Mouse (Mus musculus): ENCODE measurements around the gene Tsfm. TPM values are rescaled to one million over a fixed set of nuclear protein-coding genes. Genes with fewer than 3 reads are reported as not detected.
"Not testable (repeated sequence)": the region's sequence is repeated elsewhere in the genome, so short reads cannot be mapped to it uniquely, and the experiment has no call there.

The Tsfm gene
- polyA plus RNA-seq, 1 experiment from 2014 or later, result 86.6 TPM

DNA sequence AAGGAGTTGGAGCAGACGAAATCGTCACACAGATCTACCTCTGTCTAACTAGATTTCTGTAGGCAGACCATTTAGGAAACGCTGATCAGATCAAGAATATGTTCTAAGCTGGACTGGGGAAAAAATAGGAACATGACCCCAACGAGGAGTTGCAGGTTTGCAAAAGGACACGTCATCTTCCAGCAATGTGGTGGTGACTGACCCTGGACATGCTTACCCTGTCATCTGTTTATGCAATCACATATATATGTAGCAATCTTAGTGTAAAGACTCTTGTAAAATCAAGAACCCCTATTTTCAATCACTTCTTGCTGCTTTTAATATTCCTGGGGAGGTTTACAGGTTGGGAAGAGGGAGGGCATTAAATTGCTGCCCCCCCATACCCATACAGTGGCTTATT, 31.9 kb upstream of the Tsfm start:
- H3K4me3 ChIP-seq, result no peak overlapping the region
- no peaks in the 10 kb centered on the region for H3K9me3 ChIP-seq
- H3K27ac ChIP-seq (replicated peaks), result no peak overlapping the region
- H3K36me3 ChIP-seq, result peaks cover 30% of the 10 kb centered on the region
- WGBS, result 61% methylated on average over 5 of the region's 5 CpGs
- H3K4me2 ChIP-seq, result peak overlapping the region; percentile 69
- ATAC-seq (ENCODE audit: extremely low read depth, insufficient number of reproducible peaks, low FRiP score, low TSS enrichment), result no peak
- H3K4me1 ChIP-seq, result peaks cover 52% of the 10 kb centered on the region
- peaks cover 50% of the 10 kb centered on the region for H3K27me3 ChIP-seq (replicated peaks)
- H3K9ac ChIP-seq, result no peak overlapping the region

DNA sequence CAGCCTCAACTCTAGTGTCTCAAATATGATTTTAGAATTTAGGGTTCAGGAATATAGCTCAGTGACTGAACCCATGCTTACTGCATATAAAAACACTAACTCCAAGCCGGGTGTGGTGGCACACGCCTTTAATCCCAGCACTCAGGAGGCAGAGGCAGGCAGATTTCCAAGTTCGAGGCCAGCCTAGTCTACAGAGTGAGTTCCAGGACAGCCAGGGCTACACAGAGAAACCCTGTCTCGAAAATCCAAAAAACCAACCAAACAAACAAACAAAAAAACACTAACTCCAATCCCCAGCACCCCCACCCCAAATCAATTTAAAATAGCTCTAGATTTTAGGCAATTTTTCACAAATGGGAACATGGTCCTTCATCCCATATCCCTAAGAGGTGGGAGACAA, 31.5 kb upstream of the Tsfm start:
- not testable (repeated sequence) for H3K9me3 ChIP-seq; ATAC-seq (ENCODE audit: extremely low read depth, insufficient number of reproducible peaks, low FRiP score, low TSS enrichment); H3K9ac ChIP-seq; H3K27ac ChIP-seq (replicated peaks); H3K4me3 ChIP-seq; H3K4me2 ChIP-seq
- Histone ChIP-seq H3K27me3 (replicated peaks) (peaks cover 54% of the 10 kb centered on the region), H3K36me3 (peaks cover 26% of the 10 kb centered on the region), H3K4me1 (peaks cover 52% of the 10 kb centered on the region)
- WGBS, result 83% methylated on average over 4 of the region's 4 CpGs

DNA sequence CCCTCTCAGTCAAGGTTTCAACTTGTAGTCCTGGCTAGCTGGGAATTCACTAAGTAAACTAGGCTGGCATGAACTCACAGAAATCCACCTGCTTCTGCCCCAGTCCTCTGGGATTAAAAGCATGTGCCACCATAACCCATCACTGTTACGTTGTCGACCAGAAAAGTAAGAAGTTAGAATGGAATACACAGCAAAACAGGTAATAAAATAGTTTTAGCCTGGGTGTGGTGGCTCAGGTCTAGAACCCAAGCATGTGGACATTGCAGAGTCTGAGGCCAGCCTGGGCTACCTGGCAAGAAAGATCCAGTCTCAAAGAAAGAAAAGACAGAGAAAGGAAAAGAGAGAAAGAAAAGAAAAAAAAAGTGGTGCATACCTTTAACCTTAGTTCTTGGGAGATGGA, 30.9 kb upstream of the Tsfm start:
- H3K9me3 ChIP-seq, result no peaks in the 10 kb centered on the region
- no peak for ATAC-seq (ENCODE audit: extremely low read depth, insufficient number of reproducible peaks, low FRiP score, low TSS enrichment)
- 66% methylated on average over 2 of the region's 2 CpGs for WGBS

DNA sequence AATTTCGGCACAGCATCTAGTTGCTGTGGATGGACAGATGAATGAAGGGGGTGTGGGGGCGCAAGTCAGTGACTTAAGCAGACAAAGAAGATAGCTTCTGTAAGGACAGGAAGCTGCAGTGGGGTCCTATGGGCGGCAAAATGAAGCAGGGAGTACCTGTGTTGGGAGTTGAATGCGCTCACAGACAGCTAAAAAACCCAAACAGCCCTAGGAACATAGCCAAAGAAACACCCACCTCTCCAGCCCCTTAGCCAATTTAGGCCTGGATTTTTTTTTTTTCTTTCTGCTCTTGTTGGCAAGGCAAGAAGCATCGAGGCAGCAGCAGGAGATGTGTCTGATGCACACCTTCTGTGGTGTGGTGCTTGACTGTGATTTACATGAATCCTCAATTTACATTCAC, 30.4 kb upstream of the Tsfm start:
- peaks cover 22% of the 10 kb centered on the region for H3K36me3 ChIP-seq
- no peaks in the 10 kb centered on the region for H3K9me3 ChIP-seq
- H3K27ac ChIP-seq (replicated peaks), result no peak overlapping the region
- peak overlapping the region; percentile 78 for H3K4me3 ChIP-seq
- H3K4me1 ChIP-seq, result peaks cover 47% of the 10 kb centered on the region
- ATAC-seq (ENCODE audit: extremely low read depth, insufficient number of reproducible peaks, low FRiP score, low TSS enrichment), result no peak
- peaks cover 62% of the 10 kb centered on the region for H3K27me3 ChIP-seq (replicated peaks)
- peak overlapping the region; percentile 98; the same call in 1 of the 2 replicates for H3K4me2 ChIP-seq
- H3K9ac ChIP-seq, result no peak overlapping the region
- WGBS, result 50% methylated on average over 5 of the region's 5 CpGs

More for the DNA sequence above, 30.9 kb upstream of the Tsfm start:
- Histone ChIP-seq H3K9ac (no peak overlapping the region), H3K27me3 (replicated peaks) (peaks cover 57% of the 10 kb centered on the region), H3K27ac (replicated peaks) (no peak overlapping the region), H3K4me2 (no peak overlapping the region), H3K4me1 (peaks cover 49% of the 10 kb centered on the region), H3K4me3 (no peak overlapping the region), H3K36me3 (peaks cover 22% of the 10 kb centered on the region)

DNA sequence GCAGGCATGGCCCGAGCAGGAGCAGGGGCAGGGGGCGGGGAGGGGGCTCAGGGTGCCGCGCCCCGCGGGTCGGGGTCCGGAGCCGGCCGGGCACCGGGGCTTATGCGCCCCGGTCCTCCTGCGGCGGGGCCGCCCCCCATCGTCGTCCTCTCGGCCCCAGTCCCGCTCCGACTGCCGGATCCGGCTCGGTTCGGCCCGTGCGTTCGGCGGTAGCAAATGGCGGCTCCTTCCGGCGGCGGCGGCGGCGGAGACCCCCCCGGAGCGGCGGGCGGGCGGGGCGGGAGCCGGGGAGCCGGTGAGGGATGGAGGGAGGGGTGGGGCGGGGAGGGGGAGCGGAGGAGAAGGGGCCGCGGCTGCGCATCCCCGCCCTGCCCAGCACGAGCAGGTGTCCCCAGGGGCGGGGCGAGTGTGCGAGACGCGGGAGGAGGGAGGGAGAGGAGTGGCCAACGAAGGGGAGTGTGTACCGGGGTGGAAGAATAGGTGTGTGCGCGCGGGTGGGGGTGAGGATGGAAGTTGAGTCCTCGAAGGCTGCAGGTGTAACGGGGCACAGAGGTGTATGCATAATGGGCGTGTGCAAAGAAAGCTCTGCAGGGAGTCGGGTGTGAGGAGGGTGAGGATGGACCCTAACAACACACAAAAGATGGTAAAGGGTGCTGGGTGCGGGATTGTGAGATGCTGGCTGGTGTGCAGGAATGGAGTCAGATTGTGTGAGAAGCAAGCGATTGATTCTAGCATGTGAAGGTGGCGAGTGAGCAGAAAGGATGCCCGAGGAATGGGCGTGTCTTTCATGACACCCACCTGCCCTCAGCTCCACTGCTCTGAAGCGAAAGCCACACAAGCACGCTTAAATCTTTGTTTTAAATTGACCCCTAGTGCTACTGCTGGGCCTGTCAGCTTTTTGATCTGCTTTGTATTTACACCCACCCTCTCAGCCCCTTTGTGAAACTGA, 29.6 kb upstream of the Tsfm start, which contains the start of gene March9:
Gene March9, minus strand, starts transcription at position 217 of the 949 bp plus-strand sequence.
- H3K4me3 ChIP-seq, result peak within 1 kb of the TSS; percentile 78
- peaks cover 69% of the 10 kb centered on the region for H3K27me3 ChIP-seq (replicated peaks)
- 2% methylated on average over 58 of the region's 72 CpGs for WGBS
- peak within 1 kb of the TSS; percentile 86 for H3K9ac ChIP-seq
- peaks cover 16% of the 10 kb centered on the region for H3K36me3 ChIP-seq
- no peaks in the 10 kb centered on the region for H3K9me3 ChIP-seq
- peaks cover 38% of the 10 kb centered on the region for H3K4me1 ChIP-seq
- H3K27ac ChIP-seq (replicated peaks), result no peak within 1 kb of the TSS; the same call in 1 of the 2 replicates
- peak within 1 kb of the TSS; percentile 98 for H3K4me2 ChIP-seq
- ATAC-seq (ENCODE audit: extremely low read depth, insufficient number of reproducible peaks, low FRiP score, low TSS enrichment), result peak; percentile 35

DNA sequence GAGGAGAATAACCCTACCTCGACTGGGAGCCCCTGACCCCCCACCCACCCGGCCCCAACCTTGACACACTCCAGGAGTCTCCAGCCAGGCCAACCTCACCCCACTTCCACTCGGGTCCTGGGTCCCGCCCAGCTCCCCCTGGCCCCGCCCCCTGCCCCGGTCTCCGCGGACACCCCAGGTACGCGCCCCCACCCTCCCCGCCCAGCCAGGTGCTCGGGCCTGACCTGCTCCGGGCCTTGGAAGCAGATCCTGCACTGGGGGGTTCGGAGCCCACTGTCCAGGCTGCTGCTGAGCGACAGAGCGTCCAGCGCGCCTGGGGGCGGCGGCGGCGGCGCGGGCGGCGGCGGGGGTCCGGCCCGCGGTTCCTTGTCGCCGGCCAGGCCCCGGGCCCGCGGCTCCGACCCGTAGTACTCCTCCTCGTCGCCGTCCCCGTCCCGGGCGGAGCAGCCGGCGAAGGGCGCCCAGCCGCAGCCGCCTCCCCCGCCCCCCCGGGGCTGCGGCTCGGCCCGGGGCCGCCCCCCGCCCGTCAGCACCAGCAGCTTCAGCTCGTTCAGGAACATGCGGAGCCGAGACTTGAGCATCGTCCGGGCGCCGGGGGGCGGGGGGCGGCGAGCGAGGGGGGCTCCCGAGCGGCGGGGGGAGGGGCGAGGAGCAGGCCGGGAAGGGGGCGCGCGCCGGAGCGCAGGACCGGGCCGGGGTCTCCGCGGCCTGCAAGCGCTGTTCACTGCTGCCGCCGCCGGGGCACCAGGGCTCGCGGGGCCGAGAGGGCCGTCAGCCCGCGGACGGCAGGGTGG, 28.7 kb upstream of the Tsfm start:
- Histone ChIP-seq H3K9me3 (no peaks in the 10 kb centered on the region), H3K4me3 (peak overlapping the region; percentile 78), H3K27ac (replicated peaks) (no peak overlapping the region; the same call in 1 of the 2 replicates), H3K36me3 (peaks cover 8% of the 10 kb centered on the region), H3K27me3 (replicated peaks) (peaks cover 74% of the 10 kb centered on the region), H3K9ac (peak overlapping the region; percentile 86), H3K4me2 (peak overlapping the region; percentile 98), H3K4me1 (peaks cover 30% of the 10 kb centered on the region)
- no peak for ATAC-seq (ENCODE audit: extremely low read depth, insufficient number of reproducible peaks, low FRiP score, low TSS enrichment)
- 2% methylated on average over 55 of the region's 92 CpGs for WGBS

DNA sequence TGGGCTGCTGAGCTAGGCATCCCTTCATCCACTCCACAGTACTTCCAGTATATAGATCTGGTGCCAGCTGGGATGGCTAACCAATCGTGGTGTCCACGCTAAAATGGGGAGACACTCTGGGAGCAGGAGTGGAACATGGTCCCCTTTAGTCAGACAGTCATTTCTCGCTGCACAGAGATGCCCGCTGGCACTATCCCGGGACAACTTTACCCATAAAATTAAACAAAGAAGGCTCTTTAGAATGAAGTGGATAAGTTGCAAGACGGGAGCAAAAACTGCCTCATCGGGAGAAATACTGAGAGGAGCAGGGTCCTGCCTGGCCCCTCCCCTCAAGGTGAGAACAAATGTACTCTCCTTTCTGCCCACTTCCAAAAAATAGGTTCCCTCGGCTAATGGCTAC, 28.1 kb upstream of the Tsfm start:
- peak overlapping the region; percentile 98 for H3K4me2 ChIP-seq
- ATAC-seq (ENCODE audit: extremely low read depth, insufficient number of reproducible peaks, low FRiP score, low TSS enrichment), result no peak
- peak overlapping the region; percentile 78 for H3K4me3 ChIP-seq
- H3K4me1 ChIP-seq, result peaks cover 29% of the 10 kb centered on the region
- no peaks in the 10 kb centered on the region for H3K9me3 ChIP-seq
- H3K9ac ChIP-seq, result peak overlapping the region; percentile 86
- whole genome bisulfite sequencing, result 10% methylated on average over 8 of the region's 8 CpGs
- H3K36me3 ChIP-seq, result peaks cover 8% of the 10 kb centered on the region
- no peak overlapping the region for H3K27ac ChIP-seq (replicated peaks)
- H3K27me3 ChIP-seq (replicated peaks), result peaks cover 80% of the 10 kb centered on the region

DNA sequence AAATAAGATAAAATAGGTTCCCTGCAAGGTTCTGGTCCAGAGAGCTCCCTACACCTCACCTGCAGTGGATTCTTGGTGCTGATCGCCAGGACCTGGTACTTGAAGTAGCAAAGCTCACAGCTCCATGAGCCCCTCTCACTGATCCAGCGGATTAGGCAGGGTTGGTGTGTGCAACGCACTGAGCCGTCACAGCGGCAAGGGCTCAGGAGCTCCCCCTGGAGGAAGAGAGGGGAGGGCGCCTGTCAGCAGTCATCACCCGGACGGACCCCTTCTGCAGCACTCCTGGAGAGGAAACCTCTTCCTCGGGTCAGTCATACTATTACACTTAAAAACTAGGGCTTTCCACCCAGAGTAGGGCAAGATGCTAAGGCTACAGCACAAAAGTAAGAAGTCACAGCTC, 27.5 kb upstream of the Tsfm start:
- Histone ChIP-seq H3K9me3 (no peaks in the 10 kb centered on the region), H3K4me1 (peaks cover 29% of the 10 kb centered on the region), H3K36me3 (peaks cover 8% of the 10 kb centered on the region), H3K4me2 (peak overlapping the region; percentile 98), H3K4me3 (peak overlapping the region; percentile 78), H3K9ac (peak overlapping the region; percentile 28; the same call in 1 of the 2 replicates), H3K27me3 (replicated peaks) (peaks cover 86% of the 10 kb centered on the region), H3K27ac (replicated peaks) (no peak overlapping the region)
- no peak for ATAC-seq (ENCODE audit: extremely low read depth, insufficient number of reproducible peaks, low FRiP score, low TSS enrichment)
- 2% methylated on average over 9 of the region's 9 CpGs for WGBS

DNA sequence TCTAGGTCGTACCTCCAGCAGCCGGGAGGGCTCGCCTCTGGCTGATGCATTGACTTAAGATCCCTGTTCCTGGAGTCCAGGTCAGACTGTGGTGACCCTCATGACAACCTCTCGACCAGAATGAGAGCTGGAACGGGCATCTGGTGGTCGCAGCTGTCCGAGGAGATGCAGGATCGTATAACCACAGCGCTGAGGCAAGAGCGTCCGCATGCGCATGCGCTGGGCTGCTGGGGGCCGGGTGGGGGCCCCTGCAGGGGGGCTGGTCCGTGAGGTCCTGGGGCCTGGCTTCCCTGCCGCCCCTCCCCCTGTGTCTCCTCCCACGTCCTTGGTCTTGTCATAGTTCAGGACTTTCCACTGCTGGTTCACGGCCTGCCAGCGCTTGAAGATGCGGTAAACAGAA, 25.9 kb upstream of the Tsfm start:
- 76% methylated on average over 20 of the region's 20 CpGs for WGBS
- Histone ChIP-seq H3K4me3 (no peak overlapping the region), H3K36me3 (peaks cover 8% of the 10 kb centered on the region), H3K4me2 (no peak overlapping the region), H3K4me1 (peaks cover 22% of the 10 kb centered on the region), H3K9me3 (no peaks in the 10 kb centered on the region), H3K27ac (replicated peaks) (no peak overlapping the region), H3K27me3 (replicated peaks) (peaks cover 91% of the 10 kb centered on the region), H3K9ac (no peak overlapping the region)
- no peak for ATAC-seq (ENCODE audit: extremely low read depth, insufficient number of reproducible peaks, low FRiP score, low TSS enrichment)

DNA sequence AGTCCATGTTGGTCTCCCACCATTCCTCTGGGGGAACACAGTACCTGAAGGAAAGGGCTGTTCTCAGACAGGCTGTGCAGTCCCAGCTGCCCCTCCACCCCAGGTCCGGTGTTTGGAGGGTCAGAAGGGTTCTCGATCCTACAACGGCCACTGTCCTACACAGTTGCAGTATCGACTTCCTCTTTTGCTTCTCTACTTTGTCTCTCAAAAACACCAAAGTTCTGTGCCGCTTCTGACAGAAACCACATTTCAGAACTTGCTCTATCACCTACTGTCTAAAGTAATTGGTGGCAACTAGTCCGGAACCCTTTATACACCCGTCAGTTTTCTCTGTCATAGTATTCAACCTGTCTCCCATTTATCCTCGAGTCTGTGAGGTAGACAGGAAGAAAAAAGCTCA, 24.8 kb upstream of the Tsfm start:
- no peak overlapping the region for H3K9ac ChIP-seq
- ATAC-seq (ENCODE audit: extremely low read depth, insufficient number of reproducible peaks, low FRiP score, low TSS enrichment), result no peak
- H3K4me2 ChIP-seq, result no peak overlapping the region
- H3K9me3 ChIP-seq, result no peaks in the 10 kb centered on the region
- 76% methylated on average over 8 of the region's 8 CpGs for WGBS
- peaks cover 91% of the 10 kb centered on the region for H3K27me3 ChIP-seq (replicated peaks)
- peaks cover 25% of the 10 kb centered on the region for H3K4me1 ChIP-seq
- no peak overlapping the region for H3K27ac ChIP-seq (replicated peaks)
- H3K36me3 ChIP-seq, result peaks cover 8% of the 10 kb centered on the region
- no peak overlapping the region for H3K4me3 ChIP-seq

DNA sequence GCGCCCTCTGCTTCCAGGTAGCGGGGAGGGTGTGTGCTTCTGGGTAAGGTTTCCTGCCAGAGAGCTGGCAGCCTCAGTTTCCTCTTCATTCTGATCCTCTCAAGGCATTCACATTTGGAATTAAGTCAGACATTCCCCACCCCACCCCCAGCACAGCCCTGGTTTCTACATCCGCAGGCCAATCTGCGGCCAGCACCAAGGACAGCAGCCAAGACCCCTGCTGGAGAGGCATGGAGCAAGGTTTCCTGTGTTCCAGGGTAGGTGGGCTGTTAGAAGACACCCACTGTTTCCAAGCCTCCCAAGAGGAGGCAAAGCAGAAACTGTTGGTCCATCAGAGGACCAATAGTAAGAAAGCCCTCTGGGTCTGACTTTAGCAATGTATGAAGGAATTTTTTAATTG, 24.0 kb upstream of the Tsfm start:
- WGBS, result 44% methylated on average over 4 of the region's 4 CpGs
- Histone ChIP-seq H3K36me3 (peaks cover 8% of the 10 kb centered on the region), H3K27ac (replicated peaks) (no peak overlapping the region), H3K4me3 (no peak overlapping the region), H3K4me2 (no peak overlapping the region), H3K9ac (no peak overlapping the region), H3K27me3 (replicated peaks) (peaks cover 91% of the 10 kb centered on the region), H3K9me3 (no peaks in the 10 kb centered on the region), H3K4me1 (peaks cover 25% of the 10 kb centered on the region)
- ATAC-seq (ENCODE audit: extremely low read depth, insufficient number of reproducible peaks, low FRiP score, low TSS enrichment), result no peak

All from heart, embryonic 13.5 days (tissue).